31 mouse cellular contexts compared by ENCODE assay signal in the genomic region with DNA sequence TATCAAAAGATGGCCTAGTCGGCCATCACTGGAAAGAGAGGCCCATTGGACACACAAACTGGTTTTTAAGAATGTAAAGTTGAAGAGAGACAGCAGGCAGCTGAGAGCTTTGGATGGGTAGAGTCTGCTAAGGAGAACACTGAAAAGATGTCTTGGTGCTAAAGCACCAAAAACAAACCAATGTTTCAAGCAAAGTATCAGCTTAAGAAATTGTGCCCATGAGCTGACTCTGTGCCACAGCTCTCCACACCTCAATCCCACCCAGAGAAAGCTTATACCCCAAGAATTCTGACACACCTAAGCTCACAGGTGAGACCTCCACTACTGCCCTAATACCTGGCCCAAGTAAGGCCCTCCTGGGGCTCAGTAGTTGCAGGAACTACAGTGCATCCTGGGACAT.
"Had no signal": no experiment of that assay in that cellular context is flagged by ENCODE, and none has a peak within 500 bp of the region (broad histone marks: within the 10 kb centered on the region; RNA-seq: fewer than 3 reads in every experiment).

No protein-coding gene starts in this region.

- H3K9ac ChIP-seq: limb, embryonic 12.5 days; limb, embryonic 13.5 days; limb, embryonic 15.5 days; liver, embryonic 12.5 days; liver, embryonic 13.5 days; liver, embryonic 14.5 days; liver, embryonic 15.5 days; liver, postnatal 0 days; lung, embryonic 14.5 days; lung, embryonic 15.5 days; midbrain, embryonic 12.5 days; midbrain, embryonic 13.5 days; midbrain, embryonic 15.5 days; neural tube, embryonic 12.5 days had no signal

- H3K27me3 ChIP-seq: limb, embryonic 12.5 days; limb, embryonic 13.5 days; limb, embryonic 15.5 days; liver, embryonic 12.5 days; liver, embryonic 13.5 days; liver, embryonic 15.5 days; lung, embryonic 15.5 days; megakaryocyte, embryonic 14.5 days; midbrain, embryonic 12.5 days; midbrain, embryonic 13.5 days; midbrain, embryonic 15.5 days; neural tube, embryonic 12.5 days had no signal

- H3K4me3 ChIP-seq: left cerebral cortex, adult 2 months; limb, embryonic 10.5 days; limb, embryonic 12.5 days; limb, embryonic 13.5 days; limb, embryonic 15.5 days; liver, embryonic 12.5 days; liver, embryonic 13.5 days; liver, embryonic 15.5 days; lung, embryonic 15.5 days; megakaryocyte, embryonic 14.5 days; midbrain, embryonic 12.5 days; midbrain, embryonic 13.5 days; midbrain, embryonic 15.5 days; myocyte; neural tube, embryonic 12.5 days had no signal

- H3K4me2 ChIP-seq: limb, embryonic 12.5 days; limb, embryonic 13.5 days; limb, embryonic 15.5 days; liver, embryonic 11.5 days; liver, embryonic 12.5 days; liver, embryonic 13.5 days; liver, embryonic 15.5 days; lung, embryonic 14.5 days; lung, embryonic 15.5 days; midbrain, embryonic 12.5 days; midbrain, embryonic 13.5 days; midbrain, embryonic 15.5 days; neural tube, embryonic 12.5 days had no signal

- H3K4me1 ChIP-seq: limb, embryonic 10.5 days; limb, embryonic 12.5 days; limb, embryonic 13.5 days; limb, embryonic 15.5 days; liver, embryonic 12.5 days; liver, embryonic 13.5 days; liver, embryonic 15.5 days; lung, embryonic 15.5 days; megakaryocyte, embryonic 14.5 days; midbrain, embryonic 12.5 days; midbrain, embryonic 13.5 days; midbrain, embryonic 15.5 days; neural tube, embryonic 12.5 days had no signal

- H3K9me3 ChIP-seq: limb, embryonic 10.5 days; limb, embryonic 12.5 days; limb, embryonic 13.5 days; limb, embryonic 15.5 days; liver, embryonic 12.5 days; liver, embryonic 13.5 days; liver, embryonic 15.5 days; lung, embryonic 15.5 days; megakaryocyte, embryonic 14.5 days; midbrain, embryonic 12.5 days; midbrain, embryonic 13.5 days; midbrain, embryonic 15.5 days; neural tube, embryonic 12.5 days had no signal

- DNase-seq: left cerebral cortex, postnatal 4 days; liver; liver, embryonic 13.5 days; liver, postnatal 0 days; lung, adult 18-20 months; lung, adult 2 months; lung, embryonic 14.5 days; lung, postnatal 10 days; lung, postnatal 14 days; lung, postnatal 36 days; lung, postnatal 4 days; midbrain, embryonic 14.5 days had no signal

- H3K36me3 ChIP-seq: limb, embryonic 10.5 days; limb, embryonic 12.5 days; limb, embryonic 13.5 days; limb, embryonic 15.5 days; liver, embryonic 12.5 days; liver, embryonic 13.5 days; liver, embryonic 15.5 days; lung, embryonic 15.5 days; midbrain, embryonic 12.5 days; midbrain, embryonic 13.5 days; midbrain, embryonic 15.5 days; neural tube, embryonic 12.5 days had no signal

- H3K27ac ChIP-seq: left cerebral cortex, adult 2 months; limb, embryonic 10.5 days; limb, embryonic 12.5 days; limb, embryonic 13.5 days; limb, embryonic 15.5 days; liver, embryonic 12.5 days; liver, embryonic 13.5 days; liver, embryonic 14.5 days; liver, embryonic 15.5 days; lung, embryonic 15.5 days; macrophage; midbrain, embryonic 12.5 days; midbrain, embryonic 13.5 days; midbrain, embryonic 15.5 days; neural tube, embryonic 12.5 days had no signal

- ATAC-seq: liver, embryonic 12.5 days; liver, postnatal 0 days; lung, postnatal 0 days; midbrain, embryonic 13.5 days; midbrain, embryonic 15.5 days; midbrain, embryonic 16.5 days had no signal
